Mouse (Mus musculus): Measurements from ENCODE around the gene Mpv17l2. TPM values are rescaled to one million over a fixed set of nuclear protein-coding genes. Genes with fewer than 3 reads are reported as not detected.

The Mpv17l2 gene
- total RNA-seq, 4 experiments from 2014 or later = 30.3 to 38.5 (median 31.7) TPM

- DNase-seq (ENCODE audit: low spot score in 2 of 2) = peak in 1 of 2 experiments; percentile 62
Observed at GRCm38 (mm10) chr8:70791294-70791701, 30.6 kb upstream of the Mpv17l2 start.

- no peak for DNase-seq (ENCODE audit: low spot score in 2 of 2)
Observed at GRCm38 (mm10) chr8:70790846-70791245, 30.1 kb upstream of the Mpv17l2 start.

GRCm38 (mm10) chr8:70789046-70789445, 28.3 kb upstream of the Mpv17l2 start:
- DNase-seq (ENCODE audit: low spot score in 2 of 2) = no peak

- no peak for DNase-seq (ENCODE audit: low spot score in 2 of 2)
Observed at GRCm38 (mm10) chr8:70787941-70788667, 27.4 kb upstream of the Mpv17l2 start.

- DNase-seq (ENCODE audit: low spot score in 2 of 2) = no peak
Observed at GRCm38 (mm10) chr8:70787051-70787445, 26.3 kb upstream of the Mpv17l2 start.

- no peak for DNase-seq (ENCODE audit: low spot score in 2 of 2)
Observed at GRCm38 (mm10) chr8:70786291-70787050, 25.7 kb upstream of the Mpv17l2 start.

- no peak for DNase-seq (ENCODE audit: low spot score in 2 of 2)
Observed at GRCm38 (mm10) chr8:70780093-70780492, 19.3 kb upstream of the Mpv17l2 start.

GRCm38 (mm10) chr8:70776496-70777444, 16.0 kb upstream of the Mpv17l2 start, which contains the start of gene Pik3r2:
TSS of gene Pik3r2 (minus strand) at chr8:70776713.
- peak; percentile 97 for DNase-seq (ENCODE audit: low spot score in 2 of 2)

- DNase-seq (ENCODE audit: low spot score in 2 of 2) = no peak
Observed at GRCm38 (mm10) chr8:70775851-70776495, 15.2 kb upstream of the Mpv17l2 start.

- no peak for DNase-seq (ENCODE audit: low spot score in 2 of 2)
Observed at GRCm38 (mm10) chr8:70775227-70775626, 14.5 kb upstream of the Mpv17l2 start.

GRCm38 (mm10) chr8:70774740-70775139, 14.0 kb upstream of the Mpv17l2 start:
- no peak for DNase-seq (ENCODE audit: low spot score in 2 of 2)

GRCm38 (mm10) chr8:70773833-70774232, 13.1 kb upstream of the Mpv17l2 start:
- no peak for DNase-seq (ENCODE audit: low spot score in 2 of 2)

GRCm38 (mm10) chr8:70773410-70773809, 12.7 kb upstream of the Mpv17l2 start:
- no peak for DNase-seq (ENCODE audit: low spot score in 2 of 2)

GRCm38 (mm10) chr8:70772890-70773289, 12.1 kb upstream of the Mpv17l2 start:
- no peak for DNase-seq (ENCODE audit: low spot score in 2 of 2)

- no peak for DNase-seq (ENCODE audit: low spot score in 2 of 2)
Observed at GRCm38 (mm10) chr8:70772075-70772474, 11.3 kb upstream of the Mpv17l2 start.

GRCm38 (mm10) chr8:70771217-70771616, 10.5 kb upstream of the Mpv17l2 start:
- DNase-seq (ENCODE audit: low spot score in 2 of 2) = no peak

- DNase-seq (ENCODE audit: low spot score in 2 of 2) = no peak
Observed at GRCm38 (mm10) chr8:70770748-70771147, 10.0 kb upstream of the Mpv17l2 start.

- no peak for DNase-seq (ENCODE audit: low spot score in 2 of 2)
Observed at GRCm38 (mm10) chr8:70769858-70770257, 9.1 kb upstream of the Mpv17l2 start.

GRCm38 (mm10) chr8:70769359-70769758, 8.6 kb upstream of the Mpv17l2 start:
- DNase-seq (ENCODE audit: low spot score in 2 of 2) = peak; percentile 90 to 95

- no peak for DNase-seq (ENCODE audit: low spot score in 2 of 2)
Observed at GRCm38 (mm10) chr8:70768956-70769355, 8.2 kb upstream of the Mpv17l2 start.

- DNase-seq (ENCODE audit: low spot score in 2 of 2) = no peak
Observed at GRCm38 (mm10) chr8:70768231-70768776, 7.6 kb upstream of the Mpv17l2 start.
